Mouse (Mus musculus) left cerebral cortex, adult 8-10 months (tissue): ENCODE measurements around the gene Mblac1. TPM values are rescaled to one million over a fixed set of nuclear protein-coding genes. Genes with fewer than 3 reads are reported as not detected.

ENCODE experiments used
- DNase-seq, 2 experiments: peaks; one replicate each; pipeline ENCODE4 v3.0.0; 2022; ENCODE audit warnings: low spot score in 2 of 2
- total RNA-seq, 4 experiments: library from RNA; stranded (reverse); gene quantifications; 2 replicates each; pipeline ENCODE4 v1.2.4; 2022

Gene Mblac1
- total RNA-seq: 1 to 10 TPM; 7.4 to 9.1 (median 8.5) TPM

DNA sequence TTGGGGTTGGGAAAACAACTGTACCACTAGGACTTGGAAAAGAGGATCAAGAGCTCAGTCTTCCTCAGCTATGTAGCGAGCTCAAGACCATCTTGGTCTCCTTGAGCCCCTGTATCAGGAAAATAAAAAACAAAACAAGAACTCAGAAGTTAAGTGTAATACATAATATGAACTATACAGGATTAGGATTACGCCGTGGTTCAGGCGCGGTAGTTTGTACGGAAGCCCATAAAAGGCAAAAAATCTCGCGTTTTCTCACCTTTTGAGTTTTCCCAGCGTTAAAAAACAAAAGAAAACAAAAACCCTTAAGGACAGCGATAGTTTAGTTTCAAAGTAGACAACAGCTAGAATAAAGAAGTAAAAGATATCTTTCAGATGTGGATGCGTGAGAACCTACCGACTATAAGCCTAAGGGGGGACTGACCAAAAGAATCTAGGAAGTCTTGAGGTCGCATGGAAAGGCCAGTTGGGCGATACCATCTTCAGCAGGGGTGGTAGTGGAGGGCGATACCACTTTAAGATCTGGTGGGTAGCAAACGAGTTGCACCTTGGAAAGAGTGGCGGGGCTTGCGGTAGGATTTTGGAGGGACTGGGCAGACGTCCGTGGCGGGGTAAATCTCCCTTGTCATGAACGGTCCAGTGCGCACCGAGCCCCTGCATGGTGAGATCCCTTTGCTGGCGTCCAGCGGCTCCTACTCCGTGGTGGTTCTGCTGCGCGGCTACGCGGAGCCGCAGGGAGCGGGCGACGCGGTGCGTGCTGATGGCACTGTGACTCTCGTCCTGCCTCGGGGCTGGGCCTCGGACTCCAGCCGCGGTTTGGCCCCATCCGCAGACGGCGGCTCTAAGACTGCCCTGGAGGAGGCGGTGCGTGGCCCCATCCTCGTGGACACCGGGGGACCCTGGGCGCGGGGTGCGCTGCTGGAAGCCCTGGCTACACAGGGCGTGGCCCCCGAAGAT, at the start of gene Mblac1:
Mblac1 (plus strand) TSS at position 544 of the 957 bp plus-strand sequence.
- DNase-seq: peak; percentile 72 to 75

DNA sequence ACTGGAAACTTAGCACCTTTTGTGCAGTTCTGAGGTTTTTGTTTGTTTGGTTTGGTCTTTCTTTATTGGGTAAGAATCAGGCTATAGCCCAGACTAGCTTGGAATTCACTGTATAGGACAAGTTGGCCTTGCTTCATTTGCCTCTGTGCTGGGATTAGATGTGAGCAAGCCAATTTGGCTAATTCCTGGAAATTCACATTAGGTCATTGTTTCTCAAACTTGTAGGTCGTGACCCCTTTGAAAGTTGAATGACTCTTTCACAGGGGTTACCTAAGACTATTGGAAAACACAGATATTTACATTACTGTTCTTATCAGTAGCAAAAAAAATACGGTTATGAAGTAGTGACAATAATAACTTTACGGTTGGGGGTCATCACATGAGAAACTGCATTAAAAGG, 39.7 kb upstream of the Mblac1 start:
- DNase-seq: no peak

DNA sequence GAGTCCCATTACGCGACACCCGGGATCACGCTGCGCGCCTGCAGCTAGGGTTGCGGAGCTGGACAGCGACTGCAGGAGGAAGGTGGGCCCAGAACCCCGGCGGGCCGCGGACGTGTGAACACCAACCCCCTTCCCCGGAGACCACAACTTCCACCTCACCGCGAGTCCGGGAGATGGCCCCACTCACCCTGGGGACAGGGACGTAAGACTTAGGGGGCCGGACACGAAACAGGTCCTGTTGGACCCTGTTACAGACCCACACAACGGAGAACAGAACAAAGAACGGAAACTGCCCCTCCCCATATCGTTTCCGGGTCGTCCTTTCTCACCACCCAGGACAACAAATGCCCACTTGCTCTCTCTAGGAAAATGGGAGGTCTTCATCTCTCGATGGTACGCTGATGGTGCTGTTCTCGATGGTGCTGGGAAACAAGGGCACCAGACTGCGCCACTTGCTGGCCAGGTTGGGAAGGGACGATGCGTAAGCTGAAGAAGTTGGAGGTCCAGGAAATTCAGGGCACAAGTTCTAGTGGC, 38.6 kb upstream of the Mblac1 start, which contains the start of gene Zfp113:
Zfp113 (minus strand) TSS at position 302 of the 534 bp plus-strand sequence.
- DNase-seq: peak; percentile 75 to 92

DNA sequence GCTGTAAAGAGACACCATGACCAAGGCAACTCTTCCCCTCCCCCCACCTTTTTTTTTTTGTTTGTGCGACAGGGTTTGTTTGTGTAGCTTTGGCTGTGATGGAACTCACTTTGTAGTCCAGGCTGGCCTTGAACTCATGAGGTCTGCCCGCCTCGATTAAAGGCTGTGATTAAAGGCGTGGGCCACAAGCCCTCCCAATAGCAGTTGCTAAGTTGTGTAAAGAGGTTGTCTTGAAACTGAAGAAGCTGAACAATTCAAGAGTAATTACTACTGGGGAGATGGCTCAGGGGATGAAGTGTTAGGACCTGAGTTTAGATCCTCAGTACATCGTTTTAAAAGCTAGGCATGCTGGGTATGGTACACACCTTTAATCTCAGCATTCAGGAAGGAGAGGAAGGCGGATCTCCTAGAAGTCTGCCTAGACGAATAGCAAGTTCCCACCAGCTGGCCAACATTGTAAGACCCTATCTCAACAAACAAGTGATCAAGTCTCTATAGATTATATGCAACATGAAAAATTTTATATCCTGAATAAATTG, 33.8 kb upstream of the Mblac1 start:
- no peak for DNase-seq

DNA sequence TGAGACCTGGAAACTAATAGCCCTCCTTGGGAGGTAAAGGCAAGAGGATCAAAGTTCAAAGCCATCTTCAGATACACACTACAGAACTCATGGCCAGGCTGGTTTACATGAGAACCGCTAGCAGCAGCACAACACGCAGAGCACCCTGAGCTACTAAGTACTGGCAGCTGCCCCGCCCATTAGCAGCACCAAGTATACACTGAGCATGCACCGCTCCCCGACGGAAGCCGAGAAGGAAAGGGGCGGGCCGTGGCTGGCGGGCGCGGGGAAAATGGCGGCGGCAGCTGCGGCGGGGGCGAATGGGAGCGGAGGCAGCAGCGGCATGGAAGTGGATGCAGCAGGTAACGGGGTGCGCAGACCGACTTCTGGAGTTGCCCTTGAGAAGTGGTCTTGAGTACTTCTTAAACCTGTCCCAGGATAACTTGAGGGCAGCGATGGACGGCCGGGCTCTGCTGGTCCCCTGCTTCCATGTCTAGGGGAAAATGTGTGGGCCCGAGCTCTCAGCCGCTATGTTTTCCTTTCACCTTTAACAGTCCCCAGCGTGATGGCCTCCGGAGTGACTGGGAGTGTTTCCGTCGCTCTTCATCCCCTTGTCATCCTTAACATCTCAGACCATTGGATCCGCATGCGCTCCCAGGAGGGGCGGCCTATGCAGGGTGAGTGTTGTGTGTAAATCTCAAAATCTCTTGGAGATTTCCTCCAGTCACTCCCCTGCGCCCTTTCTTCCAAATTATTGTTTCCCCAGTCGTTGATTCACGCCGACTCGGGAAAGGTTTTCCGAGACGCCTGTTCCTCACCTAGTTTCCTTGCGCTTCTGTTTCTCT, 33.1 kb upstream of the Mblac1 start, which contains the start of gene Cops6:
Cops6 (plus strand) TSS at position 230 of the 824 bp plus-strand sequence.
- DNase-seq: peak; percentile 90 to 93

DNA sequence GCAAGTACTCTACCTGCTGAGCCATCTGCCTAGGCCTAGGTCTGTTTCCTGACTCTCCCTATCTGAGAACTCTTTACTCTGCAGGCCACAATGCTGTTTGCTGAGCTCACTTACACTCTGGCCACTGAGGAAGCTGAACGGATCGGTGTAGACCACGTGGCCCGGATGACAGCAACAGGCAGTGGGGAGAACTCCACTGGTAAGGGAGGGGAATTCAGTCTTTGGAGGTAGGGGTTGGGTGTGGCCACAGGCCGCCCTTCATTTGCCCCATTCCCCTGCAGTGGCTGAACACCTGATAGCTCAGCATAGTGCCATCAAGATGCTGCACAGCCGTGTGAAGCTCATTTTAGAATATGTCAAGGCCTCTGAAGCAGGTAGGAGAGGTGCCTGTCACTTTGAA, 31.1 kb upstream of the Mblac1 start:
- DNase-seq: no peak

DNA sequence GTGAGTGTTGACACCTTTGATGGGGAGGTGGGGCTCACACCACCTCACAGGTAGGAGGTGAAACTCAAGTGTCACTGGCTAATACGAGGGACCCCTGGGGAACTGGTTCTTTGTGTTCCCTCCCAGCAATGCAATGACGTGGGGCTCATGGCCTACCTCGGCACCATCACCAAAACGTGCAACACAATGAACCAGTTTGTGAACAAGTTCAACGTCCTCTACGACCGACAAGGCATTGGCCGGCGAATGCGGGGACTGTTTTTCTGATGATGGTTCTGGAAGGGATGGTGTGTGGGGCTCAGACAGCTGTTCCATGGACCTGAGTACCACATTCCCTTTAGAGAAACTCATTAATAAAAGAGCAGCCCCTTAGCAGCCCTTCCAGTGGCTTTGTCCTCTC, 30.5 kb upstream of the Mblac1 start:
- DNase-seq: no peak

DNA sequence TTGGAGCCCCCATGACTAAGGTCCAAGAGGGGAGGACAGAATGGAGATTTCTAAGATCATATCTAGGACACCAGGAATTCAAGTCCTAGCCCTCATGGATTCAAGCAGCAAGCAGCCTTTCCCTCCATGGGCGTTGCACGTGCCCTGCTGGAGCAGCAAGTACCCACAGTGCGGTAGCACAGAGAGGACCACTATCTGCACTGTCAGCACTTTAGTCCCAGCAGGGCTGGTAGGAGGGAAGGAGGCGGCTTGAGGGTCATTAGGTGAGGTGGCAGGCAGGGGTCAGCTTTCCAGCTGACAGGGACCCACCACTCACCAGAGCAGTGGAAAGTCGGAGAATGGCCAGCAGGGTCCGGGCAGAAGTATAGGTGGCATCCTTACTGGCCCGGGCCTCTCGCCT, 28.5 kb upstream of the Mblac1 start:
- no peak for DNase-seq

DNA sequence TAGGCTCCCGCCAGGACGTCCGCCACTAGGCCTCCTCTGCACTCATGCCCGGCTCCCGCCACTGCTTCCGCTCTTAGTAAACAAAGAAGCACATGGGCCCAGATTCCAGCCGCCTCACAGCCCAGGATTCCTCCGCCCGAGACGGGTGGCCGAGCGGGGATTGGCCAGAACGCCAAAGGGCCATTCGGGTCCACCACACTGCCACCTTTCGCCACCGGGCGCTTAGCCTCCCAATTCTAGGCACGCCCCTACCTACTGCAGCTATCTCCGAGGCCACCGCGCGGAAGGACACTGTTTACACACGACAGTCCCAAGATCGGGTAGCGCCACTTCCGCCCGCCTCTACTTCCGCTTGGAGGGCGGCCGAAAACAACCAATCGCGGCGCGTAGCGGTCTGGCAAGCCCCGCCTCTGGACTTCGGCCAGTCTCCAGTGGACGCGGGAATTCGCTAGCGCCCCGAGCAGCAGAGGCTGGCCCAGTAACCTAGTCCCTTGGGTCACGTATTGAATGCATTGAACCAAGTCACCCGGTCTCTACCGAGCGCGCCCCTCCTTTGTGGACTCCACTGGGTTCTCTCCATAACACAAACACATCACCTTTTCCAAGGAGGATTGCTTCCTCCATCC, 23.1 kb upstream of the Mblac1 start:
- DNase-seq: peak; percentile 90 to 92

DNA sequence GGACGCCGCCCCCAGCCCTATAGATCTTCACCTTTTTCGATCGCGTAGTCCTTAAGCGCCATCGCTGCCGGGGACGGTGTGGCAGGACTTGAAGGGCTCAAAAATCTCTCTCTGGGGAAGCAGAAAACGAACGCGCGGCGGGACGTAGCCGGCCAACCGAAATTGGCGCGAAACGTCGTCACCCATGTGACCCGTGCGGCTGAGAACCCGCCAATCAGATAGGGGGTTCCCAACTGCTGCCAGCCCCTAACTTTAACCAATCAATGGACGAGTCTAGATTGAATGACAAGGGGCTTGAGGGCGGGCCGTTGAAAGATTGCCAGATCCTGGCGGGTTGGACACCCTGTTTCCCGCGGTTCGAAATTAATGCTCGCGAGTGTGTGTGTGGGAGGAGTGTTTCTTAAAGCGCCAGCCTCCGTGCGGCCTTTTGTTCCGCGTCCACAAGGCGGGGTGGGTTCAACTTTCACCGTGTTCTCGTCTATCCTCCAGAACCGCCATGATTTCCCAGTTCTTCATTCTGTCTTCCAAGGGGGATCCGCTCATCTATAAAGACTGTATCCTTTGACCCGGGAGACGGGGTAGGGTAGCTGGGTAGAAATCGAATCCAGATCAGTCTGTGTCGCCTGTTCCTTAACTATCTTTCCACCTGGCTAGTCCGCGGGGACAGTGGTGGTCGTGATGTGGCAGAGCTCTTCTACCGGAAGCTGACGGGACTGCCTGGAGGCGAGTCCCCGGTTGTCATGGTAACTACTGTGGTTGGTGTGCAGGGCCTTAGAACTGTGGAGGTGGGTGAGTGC, 22.2 kb upstream of the Mblac1 start, which contains the start of the genes Ap4m1 and Mcm7:
Ap4m1 (plus strand) TSS at position 308 of the 797 bp plus-strand sequence.
Mcm7 (minus strand) TSS at position 728 of the 797 bp plus-strand sequence.
- peak; percentile 97 for DNase-seq

DNA sequence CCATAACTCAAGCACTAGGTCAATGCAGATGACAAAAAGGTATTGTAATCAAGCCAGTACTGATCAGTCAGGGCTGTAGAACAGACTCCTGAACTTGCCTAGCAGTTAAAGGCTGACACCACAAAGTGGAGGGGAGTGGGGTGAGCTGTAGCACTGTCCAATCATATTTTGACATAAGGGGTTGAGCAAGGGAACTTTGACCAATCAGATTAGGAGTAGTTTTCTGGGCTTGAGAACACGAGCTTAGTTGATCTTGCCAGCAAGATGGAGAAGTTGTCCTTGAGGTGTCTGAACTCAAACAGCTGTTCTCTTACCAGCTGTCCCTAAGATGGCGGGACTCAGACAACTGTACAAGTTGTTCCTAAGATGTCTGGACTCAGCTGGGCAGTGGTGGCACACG, 20.9 kb upstream of the Mblac1 start:
- no peak for DNase-seq

DNA sequence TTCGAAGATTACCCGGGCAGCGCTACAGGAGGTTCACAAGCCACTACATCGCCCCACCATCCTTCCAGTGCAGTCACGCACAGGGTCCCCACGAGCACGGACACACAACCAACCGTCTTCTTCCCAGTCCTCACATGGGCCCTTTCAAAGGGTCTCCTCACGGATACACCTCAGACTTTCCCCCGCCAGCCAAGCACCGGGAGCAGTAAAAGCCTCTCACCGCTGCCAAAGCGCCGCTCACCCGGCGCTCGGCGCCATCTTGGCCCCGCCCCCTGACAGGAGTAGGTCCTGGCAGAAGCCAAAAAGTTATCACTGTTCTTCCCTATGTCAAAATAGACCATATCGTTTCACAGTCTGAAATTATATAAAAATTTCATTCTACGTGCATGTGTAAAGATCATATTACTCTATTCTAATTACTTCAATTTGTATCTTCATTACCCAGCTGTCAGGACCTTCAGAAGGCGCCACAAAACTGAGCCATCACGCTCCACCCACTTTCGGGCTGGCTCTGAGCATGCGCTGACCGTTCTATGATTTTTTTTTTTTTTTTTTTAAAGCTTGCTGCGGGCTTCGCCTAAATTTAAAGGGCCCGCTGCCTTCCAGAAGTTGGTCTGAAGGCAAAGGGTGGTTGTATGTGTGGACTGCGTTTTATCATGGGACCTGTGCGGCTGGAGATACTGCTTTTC, 7.0 kb upstream of the Mblac1 start, which contains the start of the genes Taf6 and Cnpy4:
Taf6 (minus strand) TSS at position 502 of the 689 bp plus-strand sequence.
Cnpy4 (plus strand) TSS at position 536 of the 689 bp plus-strand sequence.
- peak; percentile 59 to 73 for DNase-seq

DNA sequence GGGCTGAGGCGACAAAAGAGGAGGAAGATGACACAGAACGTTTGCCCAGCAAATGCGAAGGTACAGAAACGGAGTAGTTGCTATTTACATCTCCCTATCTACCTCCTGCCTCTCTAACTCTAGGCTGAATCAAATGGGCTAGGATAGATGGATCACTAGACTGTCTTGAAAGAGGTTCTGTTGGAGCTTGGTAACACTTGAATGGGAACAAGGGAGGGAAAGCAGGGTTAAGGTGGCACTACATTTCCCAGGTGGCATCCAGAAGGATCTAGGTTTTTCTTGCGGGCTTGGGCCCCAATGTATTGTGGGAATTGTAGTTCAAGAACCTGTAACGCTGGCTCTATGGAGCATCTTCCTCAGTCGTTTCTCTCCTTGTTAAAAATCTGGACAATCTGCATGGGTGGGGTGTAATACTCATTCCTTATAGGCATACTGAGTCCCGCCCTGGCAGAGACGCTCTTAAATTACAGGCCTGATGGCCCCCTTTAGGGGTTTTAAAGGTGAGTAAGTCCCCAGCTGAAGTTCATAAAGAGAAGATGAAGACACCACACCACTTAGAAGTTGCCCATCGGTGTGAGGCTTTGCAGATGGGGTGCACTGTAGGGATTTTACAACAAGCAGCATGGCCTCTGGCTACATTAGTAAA, 6.3 kb upstream of the Mblac1 start:
- DNase-seq: peak; percentile 35 to 79

DNA sequence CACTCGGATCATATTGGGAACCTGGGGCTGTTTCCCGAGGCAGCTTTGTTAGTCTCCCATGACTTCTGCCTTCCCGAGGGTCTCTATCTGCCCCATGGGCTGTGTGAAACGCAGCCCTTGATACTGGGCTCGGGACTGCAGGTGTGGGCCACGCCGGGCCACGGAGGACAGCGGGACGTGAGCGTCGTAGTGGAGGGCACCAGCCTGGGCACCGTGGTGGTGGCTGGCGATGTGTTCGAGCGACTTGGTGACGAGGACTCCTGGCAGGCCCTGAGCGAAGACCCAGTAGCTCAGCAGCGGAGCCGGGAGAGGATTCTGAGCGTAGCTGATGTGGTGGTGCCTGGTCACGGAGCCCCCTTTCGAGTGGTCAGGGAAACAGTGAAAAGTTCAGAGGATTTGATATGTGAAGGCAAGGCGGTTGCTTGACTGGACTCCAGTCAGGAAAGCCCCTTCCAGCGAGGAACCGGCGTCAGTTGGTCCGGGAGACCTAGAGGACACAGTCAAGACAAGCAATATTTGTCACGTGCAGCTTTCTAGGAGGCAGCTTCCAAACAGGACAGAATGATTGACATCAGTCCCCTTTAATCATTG, 736 bp downstream of the Mblac1 start:
- DNase-seq: no peak

DNA sequence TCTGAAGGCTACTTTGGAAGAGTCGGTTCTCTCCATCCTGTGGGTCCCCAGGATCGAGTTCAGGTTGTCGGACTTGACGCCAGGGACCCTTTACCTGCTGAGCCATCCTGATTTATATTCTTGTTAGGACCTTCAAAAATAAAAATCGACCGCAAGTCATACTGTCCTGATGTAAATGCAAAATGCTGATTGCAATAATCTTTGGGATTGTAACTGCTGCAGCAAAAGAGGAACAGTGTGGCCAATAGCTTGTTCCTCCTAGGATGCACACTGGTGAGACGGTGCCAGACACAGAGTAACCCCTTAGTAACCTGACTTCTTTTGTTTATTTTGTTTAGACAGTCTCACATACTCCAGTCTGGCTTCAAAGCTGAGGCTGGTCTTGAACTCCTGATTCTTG, 1.3 kb downstream of the Mblac1 start:
- no peak for DNase-seq

DNA sequence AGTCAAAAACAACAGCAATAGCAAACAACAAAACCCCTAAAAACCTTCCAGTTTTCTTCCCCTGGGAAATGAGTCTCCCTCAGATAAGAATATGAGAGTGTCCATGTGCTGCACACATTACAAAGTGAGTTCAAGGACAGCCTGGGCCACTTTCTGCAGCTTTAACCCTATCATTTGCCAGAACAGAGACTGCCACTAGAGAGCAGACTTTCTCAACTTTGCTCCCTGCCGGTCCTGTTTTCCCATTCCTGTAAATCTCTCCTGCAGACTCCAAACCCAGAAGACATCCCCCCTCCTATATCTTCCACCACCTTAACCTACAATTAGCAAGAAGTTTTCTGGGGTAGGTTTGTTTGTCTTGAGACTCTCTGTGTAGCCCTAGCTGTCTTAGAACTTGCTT, 5.5 kb downstream of the Mblac1 start:
- no peak for DNase-seq

DNA sequence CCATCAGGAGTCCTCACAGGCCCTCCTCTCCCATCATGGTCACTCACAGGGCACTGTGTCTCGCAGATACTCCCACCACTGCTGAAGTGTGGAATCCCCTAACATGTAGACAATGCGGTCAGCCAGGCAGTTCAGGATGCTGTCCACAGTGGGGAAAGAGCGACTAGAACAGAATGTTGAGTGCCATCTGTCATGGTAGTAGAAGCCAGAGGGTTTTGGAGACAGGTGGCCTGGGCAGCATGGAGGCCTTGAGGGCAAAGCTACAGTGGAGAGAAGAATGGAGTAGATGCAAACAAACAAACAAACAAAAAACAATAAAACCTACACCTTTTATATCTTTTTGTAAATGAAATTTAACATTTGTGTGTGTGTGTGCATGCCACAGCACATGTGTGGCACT, 8.0 kb downstream of the Mblac1 start:
- DNase-seq: no peak

DNA sequence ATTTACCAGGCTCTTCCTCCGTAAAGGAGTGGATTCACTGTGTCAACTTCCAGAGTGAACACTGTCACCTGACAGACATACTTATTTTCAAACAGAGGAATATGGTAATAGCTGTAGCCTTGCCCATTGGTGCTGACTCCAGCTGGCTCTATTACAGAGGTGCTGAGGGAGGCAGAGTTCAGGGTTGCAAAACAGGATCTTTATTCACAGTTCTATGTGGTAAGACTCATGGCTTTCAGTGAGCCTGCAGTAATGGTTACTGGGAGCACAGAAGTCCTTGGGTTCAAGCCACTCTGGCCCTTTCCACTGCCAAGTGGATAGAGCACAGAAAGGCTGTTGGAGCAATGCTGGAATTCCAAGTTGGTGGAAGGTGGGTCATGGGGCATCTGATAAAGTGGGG, 13.1 kb downstream of the Mblac1 start:
- DNase-seq: no peak
